Mouse (Mus musculus): ENCODE measurements around the gene Dnaja3.

Gene Dnaja3

DNA sequence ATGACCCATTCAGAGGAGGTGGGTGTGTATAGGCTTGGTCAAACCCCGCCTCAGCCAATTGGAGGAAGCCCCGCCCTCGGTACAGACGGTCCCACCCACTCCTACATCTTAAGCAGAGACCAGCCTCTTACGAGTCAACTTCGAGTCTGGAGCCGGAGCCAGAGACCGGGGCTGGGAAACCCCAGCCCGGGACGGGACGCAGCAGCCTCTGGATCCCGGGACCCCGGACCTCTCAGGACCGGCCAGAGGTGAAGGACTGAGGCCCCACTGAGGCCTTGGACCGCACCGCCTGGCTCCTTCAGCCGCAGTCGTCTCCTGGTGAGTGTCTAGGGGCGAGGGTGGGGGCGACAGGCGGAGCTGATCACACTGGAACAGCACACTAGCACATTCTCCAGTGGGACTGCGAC lies at the start of gene Dnaja3, which contains the start of gene Vasn:
Gene Dnaja3 (plus strand): TSS at position 159 of the 407 bp plus-strand sequence.
Gene Vasn (plus strand): TSS at position 111 of the 407 bp plus-strand sequence.
- DNase-seq (ENCODE audit: low spot score), result peak; percentile 90

DNA sequence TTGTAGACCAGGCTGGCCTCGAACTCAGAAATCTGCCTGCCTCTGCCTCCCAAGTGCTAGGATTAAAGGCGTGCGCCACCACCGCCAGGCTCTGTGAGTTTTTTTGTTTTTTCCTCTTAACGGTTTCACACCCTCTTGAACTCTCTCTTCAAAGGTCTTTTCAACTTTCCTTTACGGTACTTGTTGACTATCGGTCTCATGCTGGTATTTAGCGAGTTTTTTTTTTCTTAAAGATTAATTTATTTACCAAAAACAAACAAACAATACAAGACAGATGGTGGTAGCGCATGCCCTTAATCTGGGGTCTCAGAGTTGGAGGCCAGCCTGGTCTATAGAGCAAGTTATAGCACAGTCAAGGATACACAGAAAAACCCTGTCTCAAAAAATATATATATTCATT lies 49.6 kb upstream of the Dnaja3 start:
- no peak for DNase-seq (ENCODE audit: low spot score)

GRCm38 (mm10) chr16:4592909-4593875 lies 46.6 kb upstream of the Dnaja3 start:
- peak; percentile 82 for DNase-seq (ENCODE audit: low spot score)

DNA sequence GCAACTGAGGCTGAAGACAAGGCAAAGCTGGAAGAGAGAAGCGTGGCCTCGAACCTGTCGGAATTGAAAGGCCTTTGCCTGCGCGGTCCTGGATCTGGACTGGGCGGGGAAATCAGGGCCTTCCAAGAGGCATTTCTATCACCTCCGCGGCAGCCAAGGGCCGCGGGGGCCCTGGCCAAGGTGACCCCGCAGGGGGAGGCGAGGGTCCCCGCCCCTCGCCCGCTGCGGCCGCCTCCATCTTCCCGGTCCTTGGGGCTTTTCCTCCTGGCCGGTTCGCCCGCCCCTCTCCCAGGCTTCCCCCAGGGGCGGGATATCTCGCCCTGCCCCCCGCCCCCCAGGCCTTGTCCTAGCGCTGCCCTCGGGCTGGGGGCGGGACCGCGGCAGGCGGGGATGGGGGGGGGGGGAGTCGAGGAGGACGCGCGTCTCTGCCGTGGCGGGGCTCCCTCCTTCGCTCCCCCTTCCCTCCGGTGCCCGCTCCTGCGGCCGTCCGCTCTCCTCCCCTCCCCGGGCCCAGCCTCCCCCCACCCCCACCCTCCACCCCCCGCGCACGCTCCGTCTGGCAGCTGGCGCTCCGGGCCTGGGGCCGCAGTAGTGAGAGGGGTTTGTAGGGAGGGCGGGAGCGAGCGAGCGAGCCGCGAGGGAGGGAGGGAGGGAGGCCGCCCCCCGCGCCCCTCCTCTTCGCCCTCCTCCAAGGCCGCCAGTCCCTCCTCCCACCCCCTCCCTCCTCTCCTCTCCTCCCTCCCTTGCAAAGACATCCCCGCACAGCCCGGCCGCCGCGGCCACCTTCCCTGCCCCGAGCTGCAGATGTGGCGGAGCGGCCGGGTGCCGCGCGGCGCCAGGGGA lies 45.6 kb upstream of the Dnaja3 start, which contains the start of gene Glis2:
Gene Glis2 (plus strand): TSS at position 743 of the 843 bp plus-strand sequence.
- peak; percentile 92 for DNase-seq (ENCODE audit: low spot score)

DNA sequence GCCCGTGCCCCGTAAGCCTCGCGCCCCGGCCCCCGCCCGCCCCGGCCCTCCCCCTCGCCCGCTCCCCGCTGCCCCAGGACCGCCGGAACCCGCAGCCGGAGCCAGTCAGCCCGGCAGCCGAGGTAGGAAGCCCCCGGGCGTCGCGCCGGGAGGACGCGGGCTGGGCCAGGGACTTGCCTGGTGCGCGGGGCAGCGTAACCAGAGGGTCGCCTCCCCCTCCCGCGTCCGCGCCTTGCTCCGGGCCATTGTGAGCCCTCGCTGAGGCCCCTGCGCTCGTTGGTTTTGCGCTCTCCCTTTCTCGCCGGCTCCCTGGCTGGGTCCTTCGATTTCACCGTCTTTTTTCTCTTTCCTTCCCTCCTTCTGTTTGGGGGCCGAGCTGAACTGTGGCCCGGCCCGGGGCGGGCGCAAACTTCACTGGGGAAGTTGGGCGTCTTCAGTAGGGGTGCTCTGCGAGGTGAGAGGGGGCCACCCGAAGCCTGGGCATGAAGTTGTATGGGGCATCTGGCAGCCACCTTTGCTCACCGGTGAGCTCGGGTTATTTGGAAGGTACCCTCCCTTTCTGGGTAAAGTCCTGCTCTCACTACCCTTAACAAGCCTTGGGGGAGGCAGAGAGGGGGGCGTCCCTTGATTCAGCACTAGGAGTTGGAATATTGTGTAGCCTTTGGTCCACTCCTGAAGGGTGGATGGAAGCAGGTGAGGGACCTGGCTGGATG lies 44.8 kb upstream of the Dnaja3 start:
- DNase-seq (ENCODE audit: low spot score), result no peak

GRCm38 (mm10) chr16:4595527-4595963 lies 44.2 kb upstream of the Dnaja3 start:
- DNase-seq (ENCODE audit: low spot score), result no peak

- DNase-seq (ENCODE audit: low spot score), result peak; percentile 63
Measured at GRCm38 (mm10) chr16:4596141-4596728, 43.6 kb upstream of the Dnaja3 start.

- no peak for DNase-seq (ENCODE audit: low spot score)
Measured at GRCm38 (mm10) chr16:4596836-4597235, 43.0 kb upstream of the Dnaja3 start.

- DNase-seq (ENCODE audit: low spot score), result no peak
Measured at GRCm38 (mm10) chr16:4597296-4597695, 42.5 kb upstream of the Dnaja3 start.

- DNase-seq (ENCODE audit: low spot score), result no peak
Measured at GRCm38 (mm10) chr16:4598041-4598440, 41.7 kb upstream of the Dnaja3 start.

DNA sequence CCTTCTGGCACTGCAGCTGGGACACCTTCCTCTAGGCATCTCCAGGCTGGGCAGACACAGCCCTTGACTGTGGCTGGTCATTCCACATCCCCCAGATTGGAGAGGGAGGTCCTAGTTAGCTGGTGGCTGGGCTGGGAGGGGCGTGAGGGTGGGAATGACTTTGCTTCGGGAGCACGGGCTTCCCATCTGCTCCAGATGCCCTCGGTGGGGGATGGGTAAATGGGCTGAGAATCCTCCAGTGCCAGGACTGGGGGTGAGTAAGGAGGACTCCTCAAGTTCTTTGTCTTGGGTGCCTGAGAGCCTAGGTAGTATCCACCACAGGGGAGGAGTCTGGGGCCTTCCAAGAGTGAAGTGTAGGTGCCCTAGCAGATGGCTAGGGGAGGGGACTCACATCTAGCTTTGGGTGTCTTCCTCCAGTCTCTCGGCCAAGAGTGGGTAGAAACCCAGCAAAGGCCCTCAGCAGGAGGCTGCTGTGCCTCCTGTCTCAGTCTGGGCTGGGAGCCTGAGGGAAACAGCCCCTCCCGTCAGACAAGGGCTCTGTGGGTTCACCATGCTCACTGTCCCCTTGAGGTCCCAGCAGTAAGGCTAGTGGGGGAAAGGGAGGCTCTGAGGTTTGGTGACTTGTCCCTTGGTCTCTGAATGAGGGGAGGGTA lies 40.8 kb upstream of the Dnaja3 start:
- peak; percentile 70 for DNase-seq (ENCODE audit: low spot score)

GRCm38 (mm10) chr16:4599616-4600015 lies 40.2 kb upstream of the Dnaja3 start:
- no peak for DNase-seq (ENCODE audit: low spot score)

DNA sequence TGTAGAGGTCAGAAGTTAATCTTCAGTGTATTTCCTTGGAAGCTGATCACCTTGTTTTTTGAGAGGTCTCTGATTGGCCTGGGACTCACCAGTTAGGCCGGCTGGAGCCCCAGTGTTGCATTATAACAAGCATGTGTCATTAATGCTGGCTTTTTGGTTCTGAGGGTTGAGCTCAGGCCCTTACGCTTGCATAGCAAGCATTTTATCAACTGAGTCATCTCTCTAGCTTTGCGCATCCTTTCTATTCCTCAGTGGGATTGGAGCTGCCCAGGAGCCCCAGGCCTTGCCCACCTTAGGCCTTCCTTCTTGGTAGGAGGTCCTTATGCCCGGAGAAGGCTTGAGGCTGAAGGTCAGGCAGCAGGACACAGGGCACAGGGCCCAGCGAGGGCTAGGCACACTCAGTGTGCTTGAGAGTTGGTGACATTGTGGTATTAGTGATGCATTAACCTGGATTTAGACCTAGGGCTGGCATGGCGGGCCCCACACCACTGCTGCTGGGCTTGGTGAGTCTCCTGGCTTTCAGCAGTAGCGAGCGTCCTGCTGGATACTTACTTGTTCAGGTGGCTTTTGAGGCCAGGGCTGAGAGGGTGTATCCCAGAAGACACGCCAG lies 39.0 kb upstream of the Dnaja3 start:
- DNase-seq (ENCODE audit: low spot score), result no peak

DNA sequence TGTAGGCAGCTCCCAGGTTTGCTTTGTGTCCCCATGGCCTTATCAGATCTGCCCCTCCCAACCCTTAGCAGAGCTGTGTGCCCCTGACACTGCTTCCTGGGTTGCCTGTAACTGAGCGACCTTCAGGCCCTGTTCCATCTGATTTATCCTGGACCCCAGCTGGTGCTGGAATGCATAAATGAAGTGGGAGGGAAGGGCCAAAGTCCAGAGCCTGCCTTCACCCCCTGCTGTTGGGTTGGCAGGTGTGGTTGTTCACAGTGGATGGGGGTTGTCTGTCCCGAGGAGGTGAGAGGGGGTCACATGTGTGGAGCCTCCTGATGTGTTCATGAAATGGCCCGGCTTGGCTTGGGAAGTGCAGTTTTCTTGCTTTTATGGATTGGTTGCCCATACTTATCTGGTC lies 37.6 kb upstream of the Dnaja3 start:
- no peak for DNase-seq (ENCODE audit: low spot score)

- no peak for DNase-seq (ENCODE audit: low spot score)
Measured at GRCm38 (mm10) chr16:4602766-4603452, 36.9 kb upstream of the Dnaja3 start.

DNA sequence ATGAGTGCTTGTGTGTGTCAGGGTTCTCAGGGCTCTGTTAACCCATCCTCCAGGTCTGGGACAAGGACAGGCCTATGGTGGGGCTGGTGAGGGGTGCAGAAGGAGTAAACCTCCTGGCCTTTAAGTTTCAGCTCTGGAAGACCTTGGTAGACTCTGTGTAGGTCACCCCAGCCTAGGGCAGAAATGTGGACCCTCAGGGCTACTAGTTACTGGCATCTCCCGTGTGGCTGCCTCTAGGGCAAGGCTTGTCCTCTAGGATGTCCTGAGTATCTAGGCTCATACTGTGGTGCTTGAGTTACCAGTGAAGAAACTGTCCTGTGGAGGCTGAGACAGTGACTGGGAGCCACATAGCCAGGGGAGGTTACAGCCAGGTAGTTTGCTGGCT lies 36.3 kb upstream of the Dnaja3 start:
- no peak for DNase-seq (ENCODE audit: low spot score)

- no peak for DNase-seq (ENCODE audit: low spot score)
Measured at GRCm38 (mm10) chr16:4604293-4604837, 35.4 kb upstream of the Dnaja3 start.

GRCm38 (mm10) chr16:4605514-4606131 lies 34.2 kb upstream of the Dnaja3 start:
- no peak for DNase-seq (ENCODE audit: low spot score)

DNA sequence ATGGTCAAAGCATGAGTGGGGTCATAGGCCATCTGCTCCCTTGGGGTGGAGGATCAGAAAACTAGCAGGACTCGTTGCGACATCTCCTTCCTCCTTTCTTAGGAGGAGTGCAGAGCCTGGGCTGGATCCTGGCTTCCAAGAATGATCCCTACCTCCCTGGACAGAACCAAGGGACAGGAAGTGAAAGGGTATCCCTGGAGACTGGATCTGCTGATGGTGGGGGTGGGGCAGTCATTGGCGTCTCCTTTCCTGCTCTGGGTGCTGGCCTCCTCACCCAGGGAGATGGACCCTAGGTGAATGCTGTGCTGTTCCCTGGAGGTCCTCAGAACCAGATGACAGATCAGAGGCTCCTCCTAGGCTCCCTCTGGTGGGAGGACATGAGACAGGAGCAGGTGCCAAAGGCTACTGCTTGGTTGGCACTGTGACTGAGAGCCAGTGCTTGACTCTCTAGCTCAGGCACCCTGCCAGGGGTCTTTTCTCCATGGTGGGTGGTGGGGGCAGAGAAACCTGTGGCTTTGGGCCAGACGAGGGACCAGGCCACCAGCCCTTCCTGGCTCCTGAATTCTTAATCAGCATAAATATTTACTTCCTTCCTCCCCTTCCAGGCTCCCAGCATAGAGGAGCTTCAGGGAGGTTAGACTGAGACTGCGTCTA lies 33.2 kb upstream of the Dnaja3 start:
- DNase-seq (ENCODE audit: low spot score), result peak; percentile 69

Measured in retina, embryonic 14.5 days (tissue).